Mouse (Mus musculus) gastrocnemius, postnatal 10 days (tissue): ENCODE measurements around the gene Cxadr. TPM values are rescaled to one million over a fixed set of nuclear protein-coding genes. Genes with fewer than 3 reads are reported as not detected.
A peak's percentile ranks its signal among the peaks of the same experiment; 100 is the strongest.
"Not testable (repeated sequence)": the region's sequence is repeated elsewhere in the genome, so short reads cannot be mapped to it uniquely, and the experiment has no call there.

Source experiments
- DNase-seq: peaks from one replicate; pipeline ENCODE4 v3.0.0; 2021; ENCODE audit warnings: mixed read lengths
- total RNA-seq, 2 experiments: library from RNA; stranded (reverse); gene quantifications; 2 replicates each; pipeline ENCODE4 v1.2.3; 2021

The Cxadr gene
- total RNA-seq, 2 experiments from 2014 or later, result 1.3 to 1.5 TPM

DNA sequence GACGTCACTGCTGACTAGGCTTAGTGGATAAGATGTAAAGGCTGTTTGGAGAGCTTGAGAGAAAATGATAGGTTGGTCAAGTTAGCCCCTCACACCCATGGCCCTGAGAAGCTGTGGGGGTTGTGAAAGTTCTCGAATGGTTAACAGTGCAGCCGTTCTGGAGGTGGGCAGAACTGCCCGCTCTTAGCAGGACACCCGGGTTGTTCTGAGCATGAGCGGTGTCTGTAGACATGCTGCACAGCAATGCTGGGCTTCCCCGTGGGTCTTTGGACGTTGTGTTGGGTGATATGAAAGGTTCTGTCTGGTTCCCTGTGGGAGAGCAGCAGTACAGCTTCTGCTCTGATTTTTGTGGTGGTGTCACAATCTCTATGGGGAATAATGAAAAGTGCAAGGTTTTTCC, 5.3 kb downstream of the Cxadr start:
- DNase-seq, result no peak

GRCm38 (mm10) chr16:78307476-78308192, 6.3 kb downstream of the Cxadr start:
- DNase-seq, result no peak

DNA sequence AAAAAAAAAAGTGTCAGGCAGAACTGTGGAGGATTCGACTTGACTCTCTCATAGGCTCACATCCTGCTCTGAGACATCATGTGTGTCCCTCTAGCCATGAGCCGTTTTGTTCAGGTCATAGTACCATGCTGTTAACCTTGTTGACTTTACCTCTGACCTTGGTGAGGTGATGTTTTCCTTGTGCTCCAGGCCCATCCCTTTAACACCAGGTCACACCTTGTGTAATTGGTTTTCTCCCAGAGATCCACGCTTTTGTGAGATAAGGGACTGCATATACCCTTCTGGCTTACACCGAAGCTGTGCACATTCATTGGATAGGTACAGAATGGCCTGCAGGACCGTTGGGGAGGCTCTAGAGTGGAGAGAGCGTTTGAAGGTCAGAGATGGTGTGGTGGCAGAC, 8.0 kb downstream of the Cxadr start:
- no peak for DNase-seq

GRCm38 (mm10) chr16:78313135-78313887, 12.0 kb downstream of the Cxadr start:
- no peak for DNase-seq

DNA sequence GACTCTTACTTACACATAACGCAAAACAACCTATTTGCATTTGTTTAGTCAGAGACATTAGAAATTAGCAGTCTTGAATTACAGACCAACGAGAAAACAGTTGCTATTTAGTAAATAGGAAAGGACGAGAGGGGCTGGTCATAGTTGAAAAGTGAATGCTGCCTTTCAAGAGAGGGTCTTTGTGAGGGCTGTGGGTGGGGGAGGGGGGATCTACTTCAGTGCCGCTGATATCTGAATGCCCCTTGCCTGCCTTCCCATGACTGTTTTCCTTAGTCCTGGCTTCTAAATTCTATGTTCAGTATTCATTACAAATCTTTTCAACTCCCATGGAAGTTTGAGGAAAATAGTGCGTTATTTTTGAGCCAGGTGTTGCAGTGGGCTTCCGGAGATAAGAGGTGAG, 12.7 kb downstream of the Cxadr start:
- DNase-seq, result no peak

- DNase-seq, result peak; percentile 44
Measured at GRCm38 (mm10) chr16:78316849-78317248, 15.6 kb downstream of the Cxadr start.

DNA sequence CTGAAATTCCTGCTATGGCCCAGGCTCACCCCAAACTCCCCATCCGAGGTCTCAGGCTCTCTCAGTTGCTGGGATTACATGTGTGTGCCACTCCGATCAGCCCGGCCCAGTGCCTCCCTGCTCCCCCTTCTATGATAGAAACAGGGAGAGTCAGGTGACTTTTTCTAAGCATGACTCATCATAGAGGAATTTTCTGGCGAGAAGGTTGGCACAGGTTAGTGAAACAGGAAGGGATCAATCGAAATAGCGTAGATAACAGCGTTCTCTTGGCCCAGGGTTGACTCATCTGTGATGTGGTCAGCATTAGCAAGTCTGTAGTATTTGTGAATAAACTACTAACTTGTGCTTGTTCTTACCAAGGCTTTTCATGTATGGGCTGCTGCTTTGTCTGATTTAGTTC, 16.7 kb downstream of the Cxadr start:
- DNase-seq, result no peak

DNA sequence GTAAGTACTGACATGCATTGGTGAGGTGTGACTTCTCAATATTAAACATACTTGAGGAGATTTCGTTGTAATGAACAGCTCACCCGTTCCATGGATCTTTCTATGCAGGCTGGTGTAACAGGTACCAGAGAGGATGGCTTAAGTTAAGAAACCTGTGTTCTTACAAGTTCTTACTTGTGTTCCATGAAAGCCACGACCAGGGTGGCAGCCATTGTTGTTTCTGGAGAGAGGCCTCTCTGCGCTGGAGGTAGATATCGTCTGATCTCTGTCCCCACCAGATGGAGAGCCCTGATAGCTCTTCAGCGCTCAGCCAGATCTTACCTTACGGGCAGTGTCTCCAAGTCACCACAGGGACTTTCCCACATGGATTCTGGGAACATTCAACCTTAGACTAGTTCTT, 18.4 kb downstream of the Cxadr start:
- DNase-seq, result no peak

DNA sequence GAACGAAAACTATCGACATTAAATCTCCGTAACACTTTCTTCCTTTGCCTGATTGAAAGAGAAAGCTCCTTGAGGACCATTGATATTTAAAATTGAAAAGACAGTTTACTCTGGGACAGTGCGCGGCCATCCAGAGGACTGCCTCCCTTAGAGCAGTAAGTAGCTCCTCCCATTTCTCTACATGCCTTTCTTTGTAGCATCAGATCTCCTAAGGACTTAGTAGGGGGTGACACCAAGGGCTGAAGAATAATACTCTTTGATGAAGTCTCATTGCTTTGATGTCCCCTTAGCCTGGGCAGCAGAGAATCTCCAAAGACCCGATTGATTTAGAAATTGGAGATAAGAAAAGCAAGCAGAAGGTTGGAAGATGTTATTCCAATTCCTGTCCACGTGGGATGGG, 20.3 kb downstream of the Cxadr start:
- no peak for DNase-seq

DNA sequence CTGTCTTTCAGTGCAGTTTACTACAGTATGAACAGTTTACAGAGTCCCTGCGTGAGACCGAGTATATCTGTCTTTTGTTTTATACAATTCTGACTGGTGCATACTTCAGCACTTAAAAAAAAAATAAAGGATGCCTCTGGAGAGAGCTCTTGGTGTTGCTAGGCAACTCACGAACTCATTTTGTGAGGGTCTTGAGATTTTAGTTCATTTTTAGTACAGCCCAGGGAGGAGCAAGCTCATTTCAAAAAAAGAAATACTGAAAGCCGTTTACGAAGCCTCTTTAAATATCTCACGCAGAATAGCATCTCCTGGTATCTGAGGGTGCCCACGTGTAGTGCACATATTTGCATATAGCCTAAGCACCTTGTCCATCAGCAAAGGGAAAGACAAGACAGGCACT, 20.9 kb downstream of the Cxadr start:
- DNase-seq, result no peak

GRCm38 (mm10) chr16:78325972-78326848, 24.9 kb downstream of the Cxadr start:
- DNase-seq, result no peak

DNA sequence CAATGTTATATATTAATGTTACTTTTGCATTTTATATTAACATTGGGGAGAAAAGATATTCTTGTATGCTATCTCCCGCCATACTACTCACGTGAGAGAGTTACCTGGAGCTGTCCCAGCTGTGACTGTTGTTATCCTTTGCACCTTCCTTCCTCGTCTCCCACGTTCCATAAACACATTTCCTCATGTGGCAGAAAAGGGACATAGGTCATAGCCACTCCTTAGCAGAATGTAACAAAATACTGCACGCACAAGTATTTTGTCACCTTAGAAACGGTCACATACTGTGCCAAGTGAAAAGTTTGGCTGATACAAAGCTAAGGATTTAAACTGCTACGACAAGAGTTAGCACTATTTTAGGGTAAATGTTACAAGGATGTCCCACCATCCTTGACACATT, 26.3 kb downstream of the Cxadr start:
- DNase-seq, result no peak

GRCm38 (mm10) chr16:78327999-78328398, 26.7 kb downstream of the Cxadr start:
- no peak for DNase-seq

GRCm38 (mm10) chr16:78337226-78337625, 35.9 kb downstream of the Cxadr start:
- DNase-seq, result no peak

DNA sequence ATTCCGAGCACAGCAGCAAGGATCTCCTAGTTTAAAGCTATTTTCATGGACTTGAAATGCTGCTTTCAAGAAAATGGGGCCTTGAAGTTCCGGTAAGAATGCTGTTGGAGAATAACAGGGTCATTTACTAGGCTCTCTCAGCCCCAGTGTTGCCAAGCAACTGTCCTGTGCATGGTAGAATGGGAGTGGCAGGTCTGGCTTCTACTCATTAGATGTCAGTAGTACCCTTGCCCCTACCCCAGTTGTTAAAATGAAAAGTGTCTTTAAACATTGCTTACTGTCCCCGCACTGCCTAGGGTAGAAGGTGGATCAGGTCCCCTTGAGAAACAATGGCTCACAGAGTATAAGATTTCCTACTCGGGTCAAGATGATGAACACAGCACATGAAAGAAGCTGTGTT, 40.1 kb downstream of the Cxadr start:
- no peak for DNase-seq

DNA sequence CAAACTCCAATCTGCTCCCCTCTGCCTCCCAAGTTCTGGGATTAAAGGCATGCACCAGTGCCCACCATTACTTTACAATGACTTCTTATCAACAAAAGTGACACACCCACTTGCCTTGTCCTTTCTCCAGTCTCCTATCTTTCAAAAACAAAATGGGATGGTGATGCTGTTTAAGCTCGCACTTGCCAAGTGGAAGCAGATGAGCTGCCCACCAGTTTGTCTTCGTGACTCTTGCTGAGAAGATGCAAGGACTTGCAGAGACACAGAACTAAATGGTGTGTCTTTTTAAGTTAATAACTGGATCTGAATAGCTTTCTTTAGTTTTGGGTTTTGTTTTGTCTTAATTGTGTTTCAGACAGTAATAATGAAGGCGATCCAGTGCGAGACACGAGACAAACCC, 41.5 kb downstream of the Cxadr start:
- no peak for DNase-seq

- DNase-seq, result no peak
Measured at GRCm38 (mm10) chr16:78343792-78344191, 42.5 kb downstream of the Cxadr start.

DNA sequence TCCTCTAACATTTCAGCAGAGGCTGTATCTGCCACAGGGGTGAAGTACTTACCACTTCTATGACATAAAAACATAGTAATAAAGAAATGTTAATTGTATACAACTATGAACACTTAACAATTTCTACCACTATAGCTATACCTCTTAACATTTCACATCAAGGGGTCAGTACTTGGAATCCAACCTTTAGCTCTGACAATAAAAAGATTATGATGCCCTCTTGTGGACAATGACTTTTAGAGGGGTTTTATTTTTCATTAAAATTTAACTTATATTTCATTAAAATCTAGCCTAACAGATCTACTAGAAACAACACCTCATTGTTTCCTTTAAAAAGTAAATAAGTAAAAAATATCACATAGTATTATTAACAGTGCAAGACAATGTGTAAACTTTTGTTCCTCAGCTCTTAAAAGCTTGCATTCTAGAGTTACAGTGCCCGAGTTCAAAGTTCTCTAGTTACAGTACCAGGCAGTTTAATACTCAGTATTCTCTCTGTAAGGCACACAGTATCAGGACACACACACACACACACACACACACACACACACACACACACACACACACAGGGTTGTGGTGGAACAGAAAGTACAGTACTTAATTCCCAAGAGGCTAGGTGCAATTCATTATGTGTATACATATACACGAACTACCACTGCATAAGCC, 45.5 kb downstream of the Cxadr start:
- no peak for DNase-seq

GRCm38 (mm10) chr16:78347328-78347926, 46.1 kb downstream of the Cxadr start:
- no peak for DNase-seq

GRCm38 (mm10) chr16:78357757-78358156, 56.5 kb downstream of the Cxadr start:
- DNase-seq, result no peak

- DNase-seq, result no peak
Measured at GRCm38 (mm10) chr16:78361466-78361865, 60.2 kb downstream of the Cxadr start.

- DNase-seq, result not testable (repeated sequence)
Measured at GRCm38 (mm10) chr16:78364554-78364953, 63.3 kb downstream of the Cxadr start.
